Mouse (Mus musculus) spleen, postnatal 4 days (tissue): Measurements from ENCODE around the gene Olr1.
"Not testable (repeated sequence)": the region's sequence is repeated elsewhere in the genome, so short reads cannot be mapped to it uniquely, and the experiment has no call there.

Experiments used
- DNase-seq, 2 experiments: peaks; one replicate each; pipeline ENCODE4 v3.0.0; 2022; ENCODE audit warnings: low spot score in 2 of 2

Olr1 gene

DNA sequence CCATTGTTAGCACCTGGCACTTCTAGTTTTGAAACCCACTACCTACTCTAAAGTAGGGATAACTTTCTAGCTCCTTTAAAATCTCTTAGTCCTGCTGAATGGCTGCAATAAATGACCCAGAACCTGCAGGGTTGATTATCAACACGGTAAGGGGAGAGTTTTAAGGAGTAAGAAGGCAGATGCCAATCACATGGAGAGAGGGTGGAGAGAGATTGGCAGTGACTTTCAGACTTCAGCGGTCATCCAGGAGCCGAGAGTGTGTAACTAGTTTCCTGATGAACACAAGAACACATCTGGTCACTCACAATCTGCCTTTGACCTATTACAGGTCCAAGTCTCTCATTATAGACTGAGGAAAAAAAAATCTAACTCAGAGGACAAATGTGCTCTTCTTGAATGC lies 5.4 kb upstream of the Olr1 start, which contains the start of gene Tmem52b:
Gene Tmem52b, plus strand, starts transcription at position 189 of the 400 bp plus-strand sequence.
- DNase-seq, result no peak

DNA sequence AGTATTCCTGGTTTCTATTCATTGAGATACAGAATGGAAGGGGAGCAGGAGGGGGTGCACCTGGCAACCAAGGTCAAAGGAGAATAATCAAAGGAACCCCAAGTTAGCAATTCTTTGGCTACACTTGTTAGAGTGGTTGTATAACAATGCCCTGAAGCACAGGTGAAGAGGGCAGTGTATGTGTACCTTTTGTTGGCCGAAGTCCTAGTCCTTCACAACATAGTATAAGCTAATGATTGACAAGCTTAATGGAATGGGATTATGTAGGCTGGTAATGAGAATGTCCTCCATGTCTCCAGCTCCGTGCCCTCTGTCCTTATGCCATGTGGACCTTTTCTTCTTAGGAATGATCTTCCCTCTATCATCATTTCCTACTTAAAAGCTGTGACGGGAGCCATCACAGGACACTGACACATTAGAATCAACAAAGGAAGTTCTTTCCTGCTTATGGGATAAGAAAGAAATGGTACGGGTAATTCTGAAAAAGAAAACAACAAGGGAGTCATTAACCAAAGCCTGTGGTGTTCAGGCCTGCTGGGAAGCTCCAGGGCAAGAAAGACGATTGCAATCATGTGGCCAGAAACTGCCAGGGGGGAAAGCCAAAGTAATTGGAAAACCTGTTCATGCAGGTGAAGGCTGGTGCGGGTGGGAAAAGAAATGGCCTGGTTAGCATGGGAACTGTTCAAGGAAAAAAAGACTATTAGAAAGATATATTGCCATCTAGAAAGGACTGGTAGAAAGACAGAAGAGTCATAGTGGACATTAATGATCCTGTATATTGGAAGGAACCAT lies 3.4 kb upstream of the Olr1 start:
- DNase-seq, result no peak

DNA sequence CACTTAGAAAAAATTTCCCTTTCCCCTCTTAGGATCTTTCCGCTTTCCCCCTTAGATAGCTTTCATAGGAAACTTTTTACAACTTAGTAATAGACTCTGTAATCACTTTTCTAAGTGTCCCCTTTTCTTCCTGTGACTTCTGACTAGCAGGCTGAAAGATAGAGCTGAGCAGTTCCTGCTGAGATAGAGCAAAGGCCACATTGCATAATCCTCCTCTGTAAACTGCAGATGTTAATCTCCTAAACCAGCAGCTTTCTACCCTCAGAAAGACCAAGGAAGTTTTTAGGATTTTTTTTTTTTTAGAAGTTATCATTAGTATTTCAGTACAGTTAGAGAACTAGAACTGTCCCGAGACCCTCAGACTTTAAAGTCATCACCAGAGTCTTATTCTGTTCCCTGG lies 3.5 kb downstream of the Olr1 start:
- DNase-seq, result no peak

DNA sequence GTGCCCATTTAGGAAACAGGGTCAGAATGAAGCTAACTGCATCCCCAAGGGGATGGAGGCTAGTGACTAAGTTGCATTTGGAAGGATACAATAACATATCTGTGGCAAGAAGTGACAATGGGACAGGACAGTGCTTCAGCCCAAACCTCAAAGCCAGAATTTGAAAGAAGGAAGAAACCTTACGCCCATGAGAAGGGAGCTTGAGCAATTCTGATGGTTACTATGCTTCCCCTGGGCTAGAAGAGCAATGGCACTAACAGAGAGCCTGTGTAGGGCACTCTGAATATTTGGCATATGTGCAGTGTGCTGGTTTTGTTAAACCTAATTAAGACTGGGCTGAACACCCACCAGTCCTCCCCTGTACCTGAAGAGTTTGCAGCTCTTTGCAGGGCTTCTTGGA lies 7.4 kb downstream of the Olr1 start:
- not testable (repeated sequence) for DNase-seq

DNA sequence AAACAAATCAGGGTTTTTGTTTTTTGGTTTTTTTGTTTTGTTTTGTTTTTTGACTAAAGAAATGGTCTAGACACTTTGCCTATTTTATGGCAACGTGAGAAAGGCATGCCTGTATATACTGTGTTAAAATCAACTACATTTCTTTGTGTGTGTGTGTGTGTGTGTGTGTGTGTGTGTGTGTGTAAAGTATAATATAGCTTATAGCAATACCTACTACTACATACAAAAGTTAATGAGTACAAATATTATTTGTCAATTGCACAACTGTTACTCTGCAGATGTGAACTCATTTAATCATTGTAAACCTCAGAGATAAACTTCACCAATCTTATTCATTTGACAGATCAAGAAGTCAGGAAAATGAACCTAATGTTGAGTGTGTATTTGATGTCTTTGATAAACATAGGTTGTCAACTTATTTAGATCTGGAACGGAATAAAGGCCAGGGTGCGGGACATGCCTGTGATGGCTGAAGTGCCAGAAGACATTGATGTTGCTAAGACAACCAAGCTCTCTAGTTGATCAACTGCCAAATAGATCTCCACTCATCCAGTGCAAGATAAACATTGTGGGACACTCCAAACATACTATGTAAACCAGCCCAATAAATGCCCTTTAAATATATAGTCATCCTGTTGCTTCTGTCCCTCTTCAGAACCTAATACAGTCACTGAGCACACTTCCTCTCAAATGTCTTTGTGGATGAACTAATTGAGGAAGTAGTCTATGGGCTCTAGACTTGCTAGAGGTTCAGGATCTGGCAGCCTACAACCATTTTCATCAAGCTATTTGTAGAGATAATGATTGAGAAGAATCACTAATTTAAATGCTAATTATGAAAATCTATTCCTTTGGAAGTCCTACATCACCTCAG lies 9.4 kb downstream of the Olr1 start:
- DNase-seq, result no peak

DNA sequence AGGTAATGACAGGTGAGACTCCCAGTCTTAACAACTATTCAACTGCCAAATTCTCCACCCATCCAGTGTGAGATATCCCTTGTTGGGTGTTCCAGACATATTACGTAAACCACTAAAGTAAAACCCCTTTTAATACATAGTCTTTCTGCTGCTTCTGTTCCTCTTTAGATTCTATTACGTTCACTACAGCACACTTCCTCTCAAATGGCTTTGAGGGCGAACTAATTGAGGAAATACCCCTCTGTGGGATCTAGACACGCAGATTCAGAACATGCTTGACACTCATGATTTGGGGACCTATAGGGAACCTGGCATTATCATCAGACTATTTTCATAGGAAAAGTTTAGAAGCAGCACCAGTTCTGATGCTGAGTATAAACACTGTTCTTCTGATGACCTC lies 12.0 kb downstream of the Olr1 start:
- DNase-seq, result no peak

DNA sequence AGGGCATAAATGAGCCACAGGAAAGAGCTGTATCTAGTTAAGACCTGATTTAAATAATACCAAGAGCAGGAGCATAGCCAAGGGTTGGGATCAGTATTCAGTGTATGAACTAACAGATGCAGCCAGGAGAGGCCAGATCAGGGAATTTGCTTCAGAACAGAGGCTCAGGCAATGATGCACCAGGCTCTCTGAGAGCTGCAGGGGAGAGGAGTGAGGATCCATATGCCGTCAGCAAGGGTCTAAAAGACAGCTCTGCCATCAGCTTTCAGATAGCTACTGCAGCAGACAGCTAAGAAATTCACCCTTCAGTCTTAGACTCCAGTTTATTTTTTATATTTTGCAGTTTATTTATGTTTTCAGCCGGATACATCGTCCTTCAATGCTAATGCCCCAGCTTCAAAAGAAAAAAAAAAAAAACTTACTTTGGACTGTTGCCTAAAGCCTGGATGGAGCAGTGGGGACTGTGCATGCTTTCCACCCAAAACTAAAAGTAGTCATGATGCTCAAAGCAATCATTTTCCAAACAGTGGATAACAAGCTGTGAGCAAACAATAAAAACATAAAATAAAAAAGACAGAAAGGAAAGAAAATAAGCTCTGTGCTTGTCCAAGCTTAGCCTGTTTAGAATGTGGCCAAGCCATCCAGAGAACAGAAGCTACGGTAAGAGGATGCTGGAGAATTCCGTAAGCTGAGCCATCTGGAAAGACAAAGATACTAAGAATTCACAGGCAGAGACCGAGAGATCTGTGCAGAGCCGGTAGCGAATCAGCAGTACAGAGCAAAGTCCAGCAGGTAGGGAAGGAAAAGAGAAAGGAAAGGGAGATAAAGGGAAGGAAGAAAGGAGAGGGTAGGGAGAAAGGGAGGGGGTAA lies 26.6 kb downstream of the Olr1 start:
- DNase-seq, result no peak

DNA sequence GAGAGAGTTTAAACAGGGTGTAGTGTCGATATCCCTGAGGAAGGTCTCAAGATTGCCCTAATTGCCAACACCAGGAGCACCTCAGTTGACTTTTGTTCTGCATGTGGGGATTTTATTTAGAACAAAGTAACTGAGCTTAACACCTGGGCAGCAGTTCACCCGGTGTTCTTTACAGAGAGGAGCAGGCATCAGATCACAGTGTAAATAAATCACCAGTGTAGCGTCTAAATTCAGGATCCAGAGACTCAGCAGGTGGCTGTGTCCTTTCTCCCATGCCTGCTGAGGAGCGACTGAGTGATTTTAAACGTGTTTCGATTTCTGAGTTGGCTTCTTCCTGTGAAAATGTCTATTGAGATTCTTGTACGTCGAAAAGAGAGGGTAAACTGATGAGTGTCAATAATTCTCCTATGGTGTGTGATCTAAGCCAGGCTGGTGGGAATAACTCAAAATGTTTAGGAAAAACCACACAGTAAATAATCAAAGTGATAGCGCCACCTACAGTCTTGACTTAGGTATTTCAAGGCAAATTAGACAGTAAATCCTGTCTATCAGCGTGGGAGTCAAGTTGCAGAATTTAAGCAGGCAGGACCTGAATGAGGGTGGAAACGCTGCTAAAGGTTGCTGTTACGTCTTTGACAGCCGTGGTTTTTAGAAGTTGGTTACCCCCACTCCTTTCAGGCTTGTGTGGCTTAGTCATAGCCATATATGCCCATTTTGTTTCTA lies 30.4 kb downstream of the Olr1 start:
- no peak for DNase-seq

DNA sequence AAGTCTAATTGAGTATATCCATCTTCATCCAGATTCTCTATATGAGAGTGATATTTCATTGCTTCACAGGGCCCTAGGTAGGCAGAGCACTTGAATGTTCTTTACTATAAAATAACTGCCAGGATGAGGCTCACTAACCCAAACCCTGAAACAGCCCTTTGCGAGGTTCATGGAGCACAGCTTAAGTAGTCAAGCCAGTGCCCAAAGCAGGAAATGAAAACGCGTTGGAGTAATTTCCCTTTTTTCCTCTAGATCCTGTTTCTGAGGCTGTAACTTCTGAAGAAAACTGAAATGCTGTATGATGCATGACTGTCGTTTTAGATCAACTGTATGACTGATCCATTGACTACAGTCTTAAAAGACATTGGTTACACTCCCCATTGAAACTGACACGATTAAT lies 34.3 kb downstream of the Olr1 start:
- DNase-seq, result no peak

DNA sequence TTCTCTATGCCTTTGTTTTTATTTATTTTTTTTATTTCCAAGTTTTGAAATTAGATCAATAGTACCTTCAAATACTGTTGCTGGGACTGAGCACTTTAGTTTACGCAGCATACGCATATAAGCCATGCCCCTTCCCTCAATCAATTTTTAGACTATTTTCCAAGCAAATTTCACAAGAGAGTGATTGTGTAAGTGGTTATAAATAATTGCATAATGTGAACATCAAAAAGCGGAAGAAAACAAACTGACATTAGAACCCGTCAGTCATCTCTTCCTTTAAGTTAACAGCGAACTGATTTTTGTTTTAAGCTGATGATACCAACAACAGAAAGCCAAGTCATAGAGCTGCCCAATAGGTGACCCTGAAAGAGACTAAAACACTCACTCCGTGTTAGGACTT lies 35.6 kb downstream of the Olr1 start:
- DNase-seq, result no peak

DNA sequence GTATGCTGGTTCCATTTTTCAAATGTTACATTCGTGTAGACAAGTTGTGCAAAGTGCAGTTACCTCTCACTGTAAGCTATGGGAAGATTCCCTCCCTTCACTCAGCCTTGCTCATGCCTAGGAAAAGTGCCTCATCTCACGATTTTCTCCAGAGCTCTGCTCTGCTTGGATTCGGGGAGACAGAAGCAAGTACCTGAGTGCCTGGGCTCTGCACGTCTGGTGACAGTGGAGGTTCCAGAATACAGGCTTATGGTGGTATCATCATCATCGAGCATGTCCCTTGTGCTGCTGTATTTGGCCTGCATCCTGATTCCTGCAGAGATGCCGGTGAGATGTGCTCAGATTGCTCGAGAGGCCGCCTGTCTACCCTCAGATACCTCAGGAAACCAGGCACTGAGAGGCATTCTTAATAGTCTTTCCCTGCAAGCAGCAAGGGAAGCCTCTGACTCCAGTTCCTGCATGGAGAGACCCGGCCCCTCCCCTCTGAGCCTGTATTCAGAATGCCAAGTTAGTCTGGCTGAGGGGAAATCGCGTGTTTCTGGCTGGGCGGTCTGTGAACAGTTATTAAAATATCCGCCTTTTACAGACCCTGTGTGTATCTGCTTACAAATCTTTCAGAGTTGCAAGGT lies 55.4 kb downstream of the Olr1 start, which contains the start of gene Clec1a:
Gene Clec1a, minus strand, starts transcription at position 590 of the 629 bp plus-strand sequence.
- no peak for DNase-seq

DNA sequence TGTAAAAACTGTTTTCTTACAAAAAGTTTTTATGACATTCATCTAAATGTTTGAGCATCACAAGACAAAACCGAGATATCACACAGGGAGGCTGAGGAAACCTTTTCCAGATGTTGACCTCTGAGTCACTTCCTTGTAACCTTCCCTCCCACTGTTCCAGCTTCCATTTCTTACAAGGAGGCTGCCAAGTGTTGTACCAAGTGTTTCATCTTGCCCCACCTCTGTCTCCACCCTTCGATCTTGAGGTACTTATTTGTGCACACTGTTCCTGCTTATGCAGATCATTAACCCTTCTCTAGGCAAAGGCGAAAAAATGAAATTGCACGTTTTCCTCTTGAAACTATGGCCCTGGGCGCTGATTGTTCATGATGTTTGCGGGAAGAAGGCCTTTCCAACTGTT lies 57.2 kb downstream of the Olr1 start:
- DNase-seq, result no peak

DNA sequence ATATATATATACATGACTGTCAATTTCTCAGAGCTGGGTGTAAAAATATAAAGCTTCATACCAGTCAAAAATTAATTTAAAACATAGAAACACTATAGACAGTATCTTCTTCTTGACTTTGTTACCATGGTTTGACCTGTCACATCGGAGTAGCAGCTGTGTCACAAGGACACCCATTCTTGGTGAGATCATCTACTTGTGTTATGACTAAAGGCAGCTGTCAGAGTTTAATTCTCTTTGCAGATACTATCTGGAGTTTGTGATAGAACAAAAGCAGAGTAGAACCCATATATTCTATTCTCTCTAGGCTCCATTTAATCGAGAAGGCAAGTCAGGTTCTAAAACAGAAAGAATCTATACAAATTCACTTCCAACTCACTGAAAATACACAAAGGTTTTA lies 68.9 kb downstream of the Olr1 start:
- no peak for DNase-seq

DNA sequence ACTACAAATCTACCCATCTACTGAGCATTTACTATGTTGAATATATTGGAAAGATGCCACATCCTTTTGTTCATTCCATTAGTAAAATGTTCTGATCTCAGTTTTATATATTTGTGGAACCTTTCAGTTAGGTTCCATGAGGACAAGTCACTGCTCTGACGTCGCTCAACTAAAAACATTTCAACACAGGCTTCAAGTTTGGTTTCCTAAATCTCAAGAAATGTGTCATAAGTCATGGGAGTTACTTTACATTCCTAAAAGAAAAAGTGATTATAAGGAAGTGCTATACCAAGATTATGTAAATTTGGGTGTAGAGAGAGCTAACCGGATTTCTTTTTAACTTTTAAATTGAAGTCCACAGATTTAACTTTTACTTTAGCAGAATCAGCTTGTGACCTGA lies 70.9 kb downstream of the Olr1 start:
- no peak for DNase-seq
